Mouse (Mus musculus) liver, embryonic 14.5 days (tissue): ENCODE measurements around the gene Plekhj1. TPM values are rescaled to one million over a fixed set of nuclear protein-coding genes. Genes with fewer than 3 reads are reported as not detected.

Experiments used
- ATAC-seq: fragments of 200-750 bp; cut with Nextera tagmentation; 2 replicates; pipeline ENCODE4 v1.8.0; 2017; ENCODE audit warnings: moderate number of reproducible peaks, mild to moderate bottlenecking, moderate library complexity; ENCODE audit not compliant: insufficient read depth
- DNase-seq, 3 experiments: peaks; one replicate each; pipeline ENCODE4 v3.0.0-alpha.2; 2012 to 2013; ENCODE audit warnings: low read depth in 3 of 3, low spot score in 3 of 3
- H3K27ac ChIP-seq: fragments of 300-500 bp; sonication (generic); 2 replicates; pipeline ENCODE4 v1.5.1; 2014; ENCODE audit warnings: moderate library complexity, mild to moderate bottlenecking, control low read depth, inconsistent platforms
- H3K27me3 ChIP-seq: fragments of 300-500 bp; sonication (generic); 2 replicates; pipeline ENCODE4 v1.6.1; 2014; ENCODE audit warnings: mild to moderate bottlenecking, low read length, moderate library complexity; ENCODE audit not compliant: control insufficient read depth, insufficient read depth
- H3K36me3 ChIP-seq: fragments of 300-500 bp; sonication (generic); replicated peaks from 2 replicates; pipeline ENCODE4 v1.6.1; 2014; ENCODE audit warnings: low read depth; ENCODE audit not compliant: control insufficient read depth, insufficient read depth
- H3K4me1 ChIP-seq, 2 experiments: fragments of 200-500 bp in 1 of 2; fragments of 300-500 bp in 1 of 2; sonication (generic) in 1 of 2; replicated peaks; 2 replicates each; pipeline ENCODE4 v1.6.1; 2012 to 2014; ENCODE audit warnings: antibody characterized with exemption in 1 of 2, inconsistent platforms in 1 of 2, low read length in 1 of 2; ENCODE audit not compliant: control insufficient read depth in 2 of 2, insufficient read depth in 2 of 2
- H3K4me2 ChIP-seq: fragments of 300-500 bp; sonication (generic); 2 replicates; pipeline ENCODE4 v1.6.1; 2014; ENCODE audit warnings: low read depth, mild to moderate bottlenecking, control low read depth, moderate library complexity
- H3K4me3 ChIP-seq, 2 experiments: fragments of 200-500 bp in 1 of 2; fragments of 300-500 bp in 1 of 2; sonication (generic) in 1 of 2; 2 replicates each; pipeline ENCODE4 v1.5.1; 2012 to 2014; ENCODE audit warnings: low read depth in 2 of 2, low read length in 2 of 2, mild to moderate bottlenecking in 2 of 2, control low read depth in 1 of 2, inconsistent platforms in 1 of 2, moderate library complexity in 1 of 2; ENCODE audit not compliant: insufficient read depth in 1 of 2
- H3K9ac ChIP-seq: fragments of 300-500 bp; sonication (generic); replicated peaks from 2 replicates; pipeline ENCODE4 v1.6.1; 2014; ENCODE audit warnings: mild to moderate bottlenecking, control low read depth, moderate library complexity
- H3K9me3 ChIP-seq: fragments of 300-500 bp; sonication (generic); 2 replicates; pipeline ENCODE4 v1.6.1; 2016; ENCODE audit warnings: low read length, mixed read lengths; ENCODE audit not compliant: control insufficient read depth
- CTCF ChIP-seq: IDR thresholded peaks from 2 replicates; pipeline ENCODE4 v1.5.1; 2016; ENCODE audit warnings: antibody characterized with exemption, low read depth, control low read depth
- EP300 ChIP-seq: IDR thresholded peaks from 2 replicates; pipeline ENCODE4 v1.6.1; 2016; ENCODE audit warnings: antibody characterized with exemption, low read depth
- WGBS: fragments of 180-500 bp; shearing (Covaris S2); extraction: QIAGEN DNeasy Blood & Tissue Kit; methylation state at CpG from one replicate; pipeline ENCODE4 v1.1.7; 2014; ENCODE audit not compliant: insufficient replicate concordance; 5-methylcytosine and 5-hydroxymethylcytosine counted together
- polyA plus RNA-seq, 2 experiments: library from polyadenylated mRNA; depleted of rRNA in 1 of 2; stranded (reverse) in 1 of 2; unstranded in 1 of 2; fragments of >200 nt; fragmentation: Nextera tagmentation in 1 of 2; extraction: Ambion mirVana in 1 of 2; gene quantifications; 2 replicates each; pipeline versions ENCODE4 v1.2.1 to v1.2.3; 2012 to 2014

Plekhj1 gene
- polyA plus RNA-seq, 2 experiments: 46.7 to 77.0 TPM

DNA sequence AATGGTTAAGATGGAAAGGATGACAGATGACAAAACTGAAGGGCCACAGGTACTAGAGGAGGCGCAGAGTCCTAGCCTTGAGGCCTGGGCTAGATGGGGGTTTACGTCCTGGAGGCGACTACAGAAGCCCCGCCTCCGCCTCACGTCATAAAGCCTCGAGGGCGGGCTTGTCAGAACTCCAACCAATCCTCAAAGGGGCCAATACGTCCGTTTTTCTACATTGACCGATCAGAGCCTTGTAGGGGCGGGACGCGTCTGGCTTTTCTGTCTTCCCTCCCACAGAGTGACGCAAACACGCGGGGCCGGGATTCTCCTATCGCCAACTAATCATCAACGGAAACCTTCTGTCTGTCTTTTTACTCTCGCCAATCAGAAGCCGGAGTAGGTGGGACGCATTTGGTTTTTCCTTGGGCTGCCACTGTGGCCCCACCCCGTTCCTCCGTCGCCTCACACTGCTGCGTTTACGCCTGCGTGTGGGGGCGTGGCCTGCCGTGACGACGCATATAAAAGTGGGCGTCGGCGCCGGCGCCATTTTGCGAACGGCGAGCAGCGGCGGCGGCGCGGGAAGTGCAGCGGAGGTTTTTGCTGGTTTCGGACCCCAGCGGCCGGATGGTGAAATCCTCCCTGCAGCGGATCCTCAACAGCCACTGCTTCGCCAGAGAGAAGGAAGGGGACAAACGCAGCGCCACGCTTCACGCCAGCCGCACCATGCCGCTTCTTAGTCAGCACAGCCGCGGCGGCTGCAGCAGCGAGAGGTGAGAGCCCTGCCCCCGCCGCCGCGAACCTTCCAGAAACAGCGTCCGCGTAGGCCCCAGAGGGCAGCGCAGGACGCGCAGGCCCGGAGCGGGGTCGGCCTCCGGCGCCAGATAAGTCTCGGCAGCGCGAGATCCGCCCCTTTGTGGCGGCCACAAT is 28.0 kb upstream of the Plekhj1 start, which contains the start of gene Oaz1:
TSS of gene Oaz1 (plus strand) at position 506 of the 912 bp plus-strand sequence.
- peak; percentile 16; the same call in 1 of the 2 replicates for TF ChIP-seq CTCF
- 0 out of 2 replicates have a peak, but pooled peaks have one; percentile 9 for TF ChIP-seq EP300

DNA sequence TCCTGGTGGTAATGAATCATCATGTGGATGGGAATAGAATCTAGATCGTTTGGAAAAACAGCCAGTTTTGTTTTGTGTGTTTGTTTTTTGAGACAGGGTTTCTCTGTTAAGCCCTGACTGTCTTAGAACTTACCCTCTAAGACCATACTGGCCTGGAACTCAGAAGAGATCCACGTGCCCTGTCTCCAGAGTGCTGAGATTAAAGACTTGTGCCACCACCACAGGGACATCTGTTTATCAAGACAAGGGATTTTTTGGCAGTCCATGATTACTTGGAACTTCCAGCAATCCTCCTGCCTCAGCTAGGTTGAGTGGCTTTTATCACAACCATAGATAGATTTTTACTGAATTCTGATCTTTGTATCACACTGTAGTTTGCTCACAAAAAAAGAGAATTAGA is 26.4 kb upstream of the Plekhj1 start:
- WGBS: 30% methylated on average over 2 of the region's 2 CpGs
- no peak for TF ChIP-seq EP300
- TF ChIP-seq CTCF: no peak
- H3K27ac ChIP-seq: peak overlapping the region; percentile 41
- H3K4me3 ChIP-seq: no peak overlapping the region
- H3K36me3 ChIP-seq: peaks cover 22% of the 10 kb centered on the region
- DNase-seq (no peak), ATAC-seq (no peak)
- H3K4me1 ChIP-seq: peaks cover 41 to 43% of the 10 kb centered on the region in 2 experiments
- H3K9ac ChIP-seq: no peak overlapping the region
- H3K9me3 ChIP-seq: no peaks in the 10 kb centered on the region
- no peaks in the 10 kb centered on the region; the same call in 1 of the 2 replicates for H3K27me3 ChIP-seq
- peak overlapping the region; percentile 65 for H3K4me2 ChIP-seq

More for the DNA sequence above, 28.0 kb upstream of the Plekhj1 start, which contains the start of gene Oaz1:
- Histone ChIP-seq H3K4me1 (peaks cover 50 to 52% of the 10 kb centered on the region in 2 experiments), H3K4me2 (peak within 1 kb of the TSS; percentile 99), H3K27me3 (no peaks in the 10 kb centered on the region; the same call in 1 of the 2 replicates), H3K27ac (peak within 1 kb of the TSS; percentile 90), H3K9me3 (no peaks in the 10 kb centered on the region), H3K9ac (peak within 1 kb of the TSS; percentile 94), H3K4me3 (peak within 1 kb of the TSS; percentile 93 to 96), H3K36me3 (peaks cover 30% of the 10 kb centered on the region)
- peak; percentile 100 for DNase-seq
- ATAC-seq: peak; percentile 93
- under 1% methylated on average over 77 of the region's 82 CpGs for WGBS

DNA sequence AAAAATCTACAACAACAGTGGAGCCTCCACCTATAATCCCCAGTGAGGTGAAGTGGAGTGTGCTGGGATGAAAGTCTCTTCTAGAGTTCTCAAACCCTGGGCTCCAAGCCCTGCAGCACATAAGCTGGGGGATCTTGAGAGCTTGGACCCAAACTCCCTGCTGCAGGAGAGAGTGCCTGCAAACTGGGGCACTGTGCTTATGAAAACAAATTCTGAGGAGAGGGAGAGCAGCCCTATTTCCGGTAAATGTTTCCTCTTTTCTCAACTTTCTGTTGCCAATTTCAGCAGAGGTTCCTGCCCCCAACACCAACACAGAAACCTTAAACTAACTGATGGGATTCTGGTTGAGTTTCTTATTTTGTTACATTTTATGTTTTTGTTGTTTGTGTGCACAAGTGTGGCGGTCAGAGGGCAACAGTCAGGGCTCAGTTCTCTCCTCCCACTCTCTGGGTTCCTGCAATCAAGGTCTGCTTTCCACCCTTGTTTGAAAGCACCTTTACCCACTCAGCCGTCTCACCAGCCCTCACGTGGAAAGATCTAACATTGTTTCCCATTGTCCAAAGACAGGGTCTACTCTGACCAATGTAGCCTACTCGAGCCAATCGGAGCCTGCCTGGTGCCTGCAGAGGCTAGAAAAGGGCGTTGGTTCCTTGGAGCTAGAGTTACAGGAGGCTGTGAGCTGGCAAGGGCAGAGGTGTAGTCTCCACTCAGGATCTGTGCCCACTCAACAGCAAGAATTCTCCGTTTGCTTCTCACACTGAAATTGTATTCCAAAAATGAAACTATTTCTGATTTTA is 25.6 kb upstream of the Plekhj1 start:
- no peak overlapping the region; a peak in 1 of 4 replicates for H3K4me3 ChIP-seq
- peak overlapping the region; percentile 37 for H3K4me2 ChIP-seq

DNA sequence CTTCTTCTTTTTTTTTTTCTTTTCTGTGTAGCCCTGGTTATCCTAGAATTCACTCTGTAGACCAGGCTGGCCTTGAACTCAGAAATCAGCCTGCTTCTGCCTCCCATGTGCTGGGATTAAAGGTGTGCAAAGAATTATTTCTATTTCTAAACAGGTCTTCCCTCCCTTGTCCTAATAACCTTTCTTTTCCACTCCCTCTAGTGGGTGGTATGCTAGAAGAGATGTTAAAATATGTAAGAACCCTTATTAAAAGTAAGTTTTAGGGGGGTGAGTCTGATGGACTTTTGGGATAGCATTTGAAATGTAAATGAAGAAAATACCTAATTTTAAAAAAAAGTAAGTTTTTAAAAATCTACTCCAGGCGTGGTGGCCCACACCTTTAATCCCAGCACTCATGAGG is 24.9 kb upstream of the Plekhj1 start:
- ATAC-seq (no peak), DNase-seq (no peak)
- peak overlapping the region; percentile 67 for H3K27ac ChIP-seq
- H3K4me1 ChIP-seq: peaks cover 48 to 51% of the 10 kb centered on the region in 2 experiments
- 57% methylated on average over 1 of the region's 1 CpGs for WGBS
- no peaks in the 10 kb centered on the region; the same call in 1 of the 2 replicates for H3K27me3 ChIP-seq
- no peak overlapping the region for H3K9ac ChIP-seq
- no peaks in the 10 kb centered on the region for H3K9me3 ChIP-seq
- no peak overlapping the region for H3K4me3 ChIP-seq
- H3K4me2 ChIP-seq: no peak overlapping the region; the same call in 1 of the 2 replicates
- TF ChIP-seq CTCF: no peak
- no peak for TF ChIP-seq EP300
- peaks cover 9% of the 10 kb centered on the region for H3K36me3 ChIP-seq

More for the DNA sequence above, 25.6 kb upstream of the Plekhj1 start:
- peak overlapping the region; percentile 41 for H3K27ac ChIP-seq
- DNase-seq (no peak), ATAC-seq (no peak)
- WGBS: 35% methylated on average over 8 of the region's 8 CpGs
- TF ChIP-seq CTCF: no peak
- TF ChIP-seq EP300: no peak
- H3K9ac ChIP-seq: peak overlapping the region; percentile 38
- peaks cover 42 to 46% of the 10 kb centered on the region in 2 experiments for H3K4me1 ChIP-seq
- peaks cover 14% of the 10 kb centered on the region for H3K36me3 ChIP-seq
- H3K9me3 ChIP-seq: no peaks in the 10 kb centered on the region
- H3K27me3 ChIP-seq: no peaks in the 10 kb centered on the region; the same call in 1 of the 2 replicates
